Mouse (Mus musculus) neural tube, embryonic 12.5 days (tissue): ENCODE results near the gene Plac8. TPM values are rescaled to one million over a fixed set of nuclear protein-coding genes. Genes with fewer than 3 reads are reported as not detected.
A peak's percentile ranks its signal among the peaks of the same experiment; 100 is the strongest.

Experiments used
- ATAC-seq: fragments of 200-750 bp; cut with Nextera tagmentation; 2 replicates; pipeline ENCODE4 v1.8.0; 2017; ENCODE audit warnings: low read depth, mild to moderate bottlenecking, moderate TSS enrichment, moderate library complexity; ENCODE audit not compliant: low FRiP score
- H3K27ac ChIP-seq: fragments of 300-500 bp; sonication (generic); 2 replicates; pipeline ENCODE4 v1.5.1; 2016
- H3K27me3 ChIP-seq: fragments of 300-500 bp; sonication (generic); replicated peaks from 2 replicates; pipeline ENCODE4 v1.6.1; 2016; ENCODE audit warnings: mild to moderate bottlenecking
- H3K36me3 ChIP-seq: fragments of 300-500 bp; sonication (generic); 2 replicates; pipeline ENCODE4 v1.6.1; 2016; ENCODE audit warnings: mild to moderate bottlenecking
- H3K4me1 ChIP-seq: fragments of 300-500 bp; sonication (generic); 2 replicates; pipeline ENCODE4 v1.6.1; 2016
- H3K4me2 ChIP-seq: fragments of 300-500 bp; sonication (generic); replicated peaks from 2 replicates; pipeline ENCODE4 v1.6.1; 2016; ENCODE audit warnings: mild to moderate bottlenecking
- H3K4me3 ChIP-seq: fragments of 300-500 bp; sonication (generic); 2 replicates; pipeline ENCODE4 v1.5.1; 2016
- H3K9ac ChIP-seq: fragments of 300-500 bp; sonication (generic); 2 replicates; pipeline ENCODE4 v1.6.1; 2016; ENCODE audit warnings: mild to moderate bottlenecking
- H3K9me3 ChIP-seq: fragments of 300-500 bp; sonication (generic); 2 replicates; pipeline ENCODE4 v1.6.1; 2016; ENCODE audit warnings: mild to moderate bottlenecking
- WGBS: fragments of 180-500 bp; shearing (Covaris S2); methylation state at CpG from one replicate; pipeline ENCODE4 v1.1.7; 2016; 5-methylcytosine and 5-hydroxymethylcytosine counted together
- polyA plus RNA-seq: library from polyadenylated mRNA; unstranded; fragments of >200 nt; fragmentation: Nextera tagmentation; extraction: Ambion mirVana; gene quantifications from 2 replicates; pipeline ENCODE4 v1.2.1, GENCODE M21; 2016

Plac8 gene
- polyA plus RNA-seq, 1 experiment from 2014 or later: 1.9 TPM

DNA sequence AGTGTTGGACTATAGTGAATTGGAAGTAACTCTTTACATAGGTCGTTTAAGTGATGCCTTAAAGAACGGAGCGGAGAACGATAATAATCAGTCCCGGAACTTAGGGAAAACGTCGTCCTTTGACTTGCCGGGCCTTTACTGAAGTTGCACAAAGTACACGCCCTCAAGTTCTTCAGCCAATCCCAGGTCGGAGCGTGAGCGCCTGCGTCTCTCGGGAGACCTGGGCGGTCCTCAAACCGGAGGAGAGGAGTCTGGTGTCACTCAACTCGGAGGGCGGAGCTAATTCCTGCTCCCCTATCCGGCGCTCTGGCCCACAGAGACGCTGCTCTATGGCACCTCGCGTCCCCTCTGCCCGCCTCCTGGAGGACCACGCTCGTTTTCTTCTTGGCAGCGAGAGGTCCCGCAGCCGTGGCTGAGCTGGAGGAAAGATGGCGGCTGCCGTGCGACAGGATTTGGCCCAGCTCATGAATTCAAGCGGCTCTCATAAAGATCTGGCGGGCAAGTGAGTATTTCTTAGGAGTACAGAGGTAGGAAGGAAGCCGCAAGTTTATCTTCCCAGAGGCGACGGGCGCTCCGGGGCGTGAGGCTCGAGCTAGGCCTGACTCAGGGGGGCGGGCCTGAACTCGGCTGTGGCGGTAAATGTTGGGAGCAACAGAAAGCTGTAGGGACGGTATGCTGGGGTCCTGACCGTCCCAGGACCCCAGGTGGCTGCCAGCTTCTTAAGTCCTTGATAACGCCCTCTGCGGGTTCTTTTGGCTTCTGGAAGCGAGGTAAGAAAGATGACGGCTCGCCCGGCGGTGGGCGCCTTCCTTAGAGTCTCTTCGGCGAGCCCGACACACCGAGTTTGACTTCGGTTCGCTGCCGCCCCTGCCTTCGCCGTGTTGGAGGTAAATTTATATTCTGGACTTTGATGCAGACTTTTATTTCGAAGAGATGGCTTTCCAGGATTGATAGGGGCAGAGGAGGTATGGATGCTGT is 53.7 kb downstream of the Plac8 start, which contains the start of gene Cops4:
TSS of gene Cops4 (plus strand) at position 261 of the 978 bp plus-strand sequence.
- H3K4me3 ChIP-seq: peak within 1 kb of the TSS; percentile 82
- peak; percentile 100 for ATAC-seq
- no peaks in the 10 kb centered on the region; the same call in 1 of the 2 replicates for H3K27me3 ChIP-seq
- no peaks in the 10 kb centered on the region for H3K36me3 ChIP-seq
- peak within 1 kb of the TSS; percentile 82 for H3K9ac ChIP-seq
- H3K9me3 ChIP-seq: no peaks in the 10 kb centered on the region
- peak within 1 kb of the TSS; percentile 47; the same call in 1 of the 2 replicates for H3K27ac ChIP-seq
- under 1% methylated on average over 64 of the region's 64 CpGs for WGBS
- peaks cover 15% of the 10 kb centered on the region for H3K4me1 ChIP-seq
- peak within 1 kb of the TSS; percentile 80 for H3K4me2 ChIP-seq

DNA sequence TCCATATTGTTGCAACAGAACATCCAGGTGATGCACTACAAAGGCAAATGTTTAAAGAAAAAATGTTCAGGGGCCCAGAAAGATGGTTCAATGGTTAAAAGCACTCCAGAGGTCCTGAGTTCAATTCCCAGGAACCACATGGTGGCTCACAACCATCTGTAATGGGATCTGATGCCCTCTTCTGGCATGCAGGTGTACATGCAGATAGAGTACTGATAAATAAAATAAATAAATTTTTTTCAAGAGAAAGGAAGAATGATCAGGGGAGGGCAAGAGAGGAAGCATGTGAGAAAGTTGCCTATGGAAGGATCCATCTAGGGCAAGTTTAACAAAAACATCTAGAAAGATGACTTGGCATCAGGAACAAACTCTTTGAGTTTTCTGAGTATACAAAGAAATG is 59.5 kb downstream of the Plac8 start:
- H3K4me2 ChIP-seq: no peak overlapping the region
- H3K27ac ChIP-seq: no peak overlapping the region
- no peak for ATAC-seq
- H3K4me3 ChIP-seq: no peak overlapping the region
- H3K36me3 ChIP-seq: no peaks in the 10 kb centered on the region
- H3K9ac ChIP-seq: no peak overlapping the region
- H3K9me3 ChIP-seq: no peaks in the 10 kb centered on the region
- peaks cover 2% of the 10 kb centered on the region for H3K4me1 ChIP-seq
- H3K27me3 ChIP-seq: no peaks in the 10 kb centered on the region; the same call in 1 of the 2 replicates

GRCm38 (mm10) chr5:100509247-100509646 is 62.8 kb downstream of the Plac8 start:
- 79% methylated on average over 11 of the region's 11 CpGs for WGBS
- no peak for ATAC-seq
- Histone ChIP-seq H3K27ac (no peak overlapping the region), H3K4me3 (no peak overlapping the region), H3K9ac (no peak overlapping the region), H3K36me3 (no peaks in the 10 kb centered on the region), H3K9me3 (no peaks in the 10 kb centered on the region), H3K4me2 (no peak overlapping the region), H3K4me1 (no peaks in the 10 kb centered on the region), H3K27me3 (no peaks in the 10 kb centered on the region)

Other genes with a start within 250 kb of the Plac8 start
- 108 and 112 TPM in 2 replicates for gene Sec31a, start 156.0 kb downstream of the Plac8 start, polyA plus RNA-seq
- gene Lin54, start 71.6 kb downstream of the Plac8 start, polyA plus RNA-seq: 11.9 and 14.8 TPM in 2 replicates
- 184 and 197 TPM in 2 replicates for gene Cops4, start 53.9 kb downstream of the Plac8 start, polyA plus RNA-seq
- gene Coq2, start 102.9 kb upstream of the Plac8 start, polyA plus RNA-seq: 47.5 and 52.5 TPM in 2 replicates
- 0.95 and 1.7 TPM in 2 replicates for gene Hpse, start 147.5 kb upstream of the Plac8 start, polyA plus RNA-seq
- gene Helq, start 226.4 kb upstream of the Plac8 start, polyA plus RNA-seq: 21.2 and 21.6 TPM in 2 replicates
- 168 and 174 TPM in 2 replicates for gene Mrps18c, start 226.4 kb upstream of the Plac8 start, polyA plus RNA-seq
- 20.5 and 21.5 TPM in 2 replicates for gene Abraxas1, start 248.7 kb upstream of the Plac8 start, polyA plus RNA-seq